Mouse (Mus musculus): Measurements from ENCODE around the gene Ppp4r4.
"Not testable (repeated sequence)": the region's sequence is repeated elsewhere in the genome, so short reads cannot be mapped to it uniquely, and the experiment has no call there.

Gene Ppp4r4

DNA sequence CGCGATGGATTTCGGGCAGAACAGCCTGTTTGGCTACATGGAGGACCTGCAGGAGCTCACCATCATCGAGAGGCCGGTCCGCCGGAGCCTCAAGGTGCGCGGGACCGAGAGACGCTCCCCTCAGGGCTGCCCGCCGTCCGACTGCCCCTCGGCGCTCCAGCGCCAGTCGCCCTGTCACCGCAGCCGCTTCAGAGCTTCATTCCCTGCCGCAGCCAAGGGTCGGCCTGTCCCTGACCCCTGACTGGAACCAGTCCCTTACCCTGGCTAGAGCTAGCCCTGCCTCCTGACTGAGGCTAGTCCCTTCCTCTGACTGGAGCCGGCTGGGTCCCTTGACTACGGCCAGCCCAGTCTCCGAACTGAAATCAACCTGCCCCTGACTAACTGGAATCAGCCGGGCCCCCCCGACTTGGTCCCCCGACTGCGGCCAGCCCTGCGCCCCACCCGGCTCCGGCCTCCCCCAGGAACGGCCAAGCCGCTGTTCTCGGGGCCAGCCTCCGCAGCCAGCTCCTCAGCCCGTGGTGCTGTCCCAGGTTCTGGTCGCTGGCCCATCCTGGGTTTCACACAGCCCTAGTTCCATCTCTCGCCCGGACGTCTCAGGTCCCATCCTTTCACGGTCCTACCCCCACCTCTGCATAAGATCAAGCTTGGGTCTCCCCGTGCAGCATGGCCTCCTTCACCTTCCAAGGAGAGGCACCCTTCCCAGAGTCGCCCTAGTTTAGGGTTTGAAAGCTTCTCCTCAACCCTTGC, 739 bp downstream of the Ppp4r4 start:
- DNase-seq (ENCODE audit: inconsistent ontology term): peak; percentile 32

DNA sequence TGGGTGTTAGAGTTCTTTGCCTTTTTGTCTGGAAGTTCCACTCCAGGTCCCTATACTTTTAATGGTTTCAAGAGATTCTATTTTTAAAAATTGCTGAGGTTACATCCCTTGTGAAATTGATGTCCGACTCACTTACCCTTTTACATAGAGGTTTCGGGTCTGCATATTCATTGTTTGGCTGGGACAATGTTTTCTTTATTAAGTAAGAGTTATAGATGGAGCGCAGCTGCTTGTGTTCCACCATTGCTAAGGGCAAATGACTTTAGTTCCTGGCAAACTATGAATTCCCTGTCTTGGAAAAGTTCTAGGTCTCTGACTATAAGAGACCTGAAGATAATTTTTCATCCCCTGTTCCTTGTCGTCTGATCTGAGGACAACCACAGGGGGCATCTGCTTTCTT, 8.3 kb downstream of the Ppp4r4 start:
- DNase-seq (ENCODE audit: inconsistent ontology term): no peak

DNA sequence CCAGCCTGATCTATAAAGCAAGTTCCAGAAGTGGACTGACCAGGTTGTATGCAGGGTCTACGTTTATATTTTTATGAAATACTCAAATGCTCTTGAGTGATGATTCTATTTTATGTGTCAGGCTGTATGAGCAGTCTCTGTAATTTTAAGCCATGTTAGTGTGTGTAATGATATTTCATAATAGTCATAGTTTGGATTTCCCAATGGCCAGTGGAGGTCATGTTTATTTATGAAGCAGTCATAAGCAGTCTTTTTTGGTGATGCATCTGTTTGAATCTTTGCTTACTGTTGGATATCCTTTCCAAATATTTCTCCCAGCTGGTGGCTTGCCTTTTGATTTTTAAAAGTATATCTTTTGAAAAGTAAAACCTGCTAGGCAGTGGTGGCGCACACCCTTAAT, 11.3 kb downstream of the Ppp4r4 start:
- no peak for DNase-seq (ENCODE audit: inconsistent ontology term)

GRCm38 (mm10) chr12:103544213-103544612, 12.1 kb downstream of the Ppp4r4 start:
- DNase-seq (ENCODE audit: inconsistent ontology term): peak; percentile 43

DNA sequence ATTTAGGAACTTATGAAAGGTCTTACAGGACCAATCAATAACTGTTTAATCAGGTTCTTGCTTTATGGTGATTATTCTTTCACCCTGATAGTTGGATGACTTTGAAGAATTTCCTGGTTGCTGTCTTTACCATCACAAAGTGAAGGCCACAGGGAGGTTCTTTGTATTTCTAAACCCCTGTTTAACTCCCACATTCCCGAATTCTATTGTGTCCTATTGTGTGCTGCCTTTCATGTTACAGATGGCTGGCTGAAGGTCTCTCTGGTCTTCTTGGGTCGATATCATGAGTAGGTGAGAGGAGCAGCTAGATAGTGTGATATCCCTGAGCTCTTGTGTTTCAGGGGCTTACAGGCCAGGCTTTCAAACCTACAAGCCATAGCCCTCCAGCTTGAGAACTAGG, 15.4 kb downstream of the Ppp4r4 start:
- DNase-seq (ENCODE audit: inconsistent ontology term): no peak

- no peak for DNase-seq (ENCODE audit: inconsistent ontology term)
Observed at GRCm38 (mm10) chr12:103548526-103548925, 16.4 kb downstream of the Ppp4r4 start.

DNA sequence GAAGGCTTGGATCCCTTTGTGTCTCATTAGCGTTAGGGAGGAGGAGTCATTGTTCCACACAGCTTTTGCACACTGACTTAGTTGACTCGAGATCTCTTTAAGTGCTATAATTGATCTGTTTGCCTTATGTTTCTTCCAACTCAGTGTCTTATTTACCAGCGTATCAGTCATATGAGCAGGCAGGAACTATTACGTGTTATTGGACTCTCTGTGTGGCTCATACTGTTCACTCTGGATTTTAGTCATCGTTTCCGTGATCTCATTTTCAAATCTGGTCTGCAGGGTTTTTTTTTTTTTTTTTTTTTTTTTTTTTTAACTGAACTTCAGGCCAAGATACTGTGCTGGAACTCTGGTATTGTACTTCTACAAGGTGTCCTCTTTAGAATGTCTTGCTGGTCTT, 18.0 kb downstream of the Ppp4r4 start:
- DNase-seq (ENCODE audit: inconsistent ontology term): no peak

GRCm38 (mm10) chr12:103551422-103551821, 19.3 kb downstream of the Ppp4r4 start:
- no peak for DNase-seq (ENCODE audit: inconsistent ontology term)

GRCm38 (mm10) chr12:103552506-103552905, 20.4 kb downstream of the Ppp4r4 start:
- DNase-seq (ENCODE audit: inconsistent ontology term): no peak

DNA sequence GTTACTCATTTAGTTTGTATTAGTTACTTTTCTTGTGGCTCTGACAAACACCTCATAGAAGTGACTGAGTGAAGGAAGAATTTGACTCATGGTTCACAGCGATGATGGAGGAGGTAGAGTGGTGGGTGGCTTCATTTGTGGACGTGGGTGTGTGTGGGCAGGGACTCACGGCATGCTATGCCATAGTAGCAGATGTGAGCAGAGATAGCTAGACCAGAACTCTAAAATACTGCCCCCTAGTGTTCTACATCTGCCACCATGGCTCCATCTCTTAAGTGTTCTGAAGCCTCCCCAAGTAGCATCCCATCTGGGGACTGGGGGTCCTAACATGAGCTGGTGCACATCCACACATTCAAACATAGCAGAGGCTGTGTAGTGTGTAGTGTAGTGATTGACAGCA, 21.4 kb downstream of the Ppp4r4 start:
- no peak for DNase-seq (ENCODE audit: inconsistent ontology term)

GRCm38 (mm10) chr12:103556856-103557255, 24.8 kb downstream of the Ppp4r4 start:
- DNase-seq (ENCODE audit: inconsistent ontology term): no peak

DNA sequence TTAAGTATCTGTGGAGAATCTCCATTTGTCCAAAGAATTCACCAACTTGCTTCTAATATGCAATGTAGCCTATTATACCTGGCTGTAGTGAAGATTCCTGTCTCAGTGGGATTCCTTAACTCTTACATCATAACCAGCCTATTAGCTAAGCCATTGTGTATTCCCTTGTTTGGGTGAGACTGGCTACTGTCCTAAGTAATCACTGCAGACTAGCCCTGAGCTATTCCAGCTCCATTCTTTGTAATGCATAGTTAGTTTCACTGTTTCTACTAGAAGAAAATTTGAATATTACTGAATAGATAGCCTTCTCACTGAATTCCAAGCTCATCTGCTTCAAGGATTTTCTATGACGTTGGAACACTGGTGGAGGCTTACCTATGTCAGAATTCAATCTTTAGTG, 32.6 kb downstream of the Ppp4r4 start:
- peak; percentile 51 for DNase-seq (ENCODE audit: inconsistent ontology term)

- peak; percentile 54 for DNase-seq (ENCODE audit: inconsistent ontology term)
Observed at GRCm38 (mm10) chr12:103565151-103565550, 33.1 kb downstream of the Ppp4r4 start.

DNA sequence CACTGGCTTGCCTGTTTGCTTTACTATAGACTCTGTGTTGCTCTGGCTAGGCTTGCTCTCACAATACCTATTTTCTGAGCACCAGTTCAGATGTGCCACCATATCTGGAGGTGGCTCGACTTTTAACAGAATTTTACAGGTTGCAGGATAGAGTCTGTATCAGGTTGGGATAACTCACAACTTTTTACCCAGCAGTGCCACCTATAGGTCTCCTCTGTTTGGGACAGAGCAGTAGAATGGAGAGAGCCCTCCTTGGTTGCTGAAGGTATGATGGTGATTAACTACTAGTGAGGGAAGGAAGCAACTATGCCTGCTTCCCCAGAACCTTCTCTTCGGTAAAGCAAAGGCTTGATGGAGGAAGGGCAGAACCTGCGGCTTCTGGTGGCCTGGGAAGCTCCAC, 35.0 kb downstream of the Ppp4r4 start:
- DNase-seq (ENCODE audit: inconsistent ontology term): no peak

- DNase-seq (ENCODE audit: inconsistent ontology term): no peak
Observed at GRCm38 (mm10) chr12:103569690-103570089, 37.6 kb downstream of the Ppp4r4 start.

DNA sequence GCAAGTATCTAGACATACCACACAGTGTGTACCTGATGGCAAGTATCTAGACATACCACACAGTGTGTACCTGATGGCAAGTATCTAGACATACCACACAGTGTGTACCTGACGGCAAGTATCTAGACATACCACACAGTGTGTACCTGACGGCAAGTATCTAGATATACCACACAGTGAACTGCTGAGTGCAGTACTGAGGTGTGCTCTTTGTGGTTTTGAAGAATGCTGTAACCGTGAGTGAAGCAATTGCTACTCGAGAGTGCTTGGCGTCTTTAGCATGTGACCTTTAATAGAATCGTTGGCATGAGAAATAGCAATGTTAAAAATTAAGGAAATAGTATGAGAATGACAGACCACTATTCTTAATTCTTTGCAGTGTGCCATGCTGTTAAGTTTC, 46.1 kb downstream of the Ppp4r4 start:
- DNase-seq (ENCODE audit: inconsistent ontology term): not testable (repeated sequence)

GRCm38 (mm10) chr12:103583771-103584170, 51.7 kb downstream of the Ppp4r4 start:
- DNase-seq (ENCODE audit: inconsistent ontology term): no peak

DNA sequence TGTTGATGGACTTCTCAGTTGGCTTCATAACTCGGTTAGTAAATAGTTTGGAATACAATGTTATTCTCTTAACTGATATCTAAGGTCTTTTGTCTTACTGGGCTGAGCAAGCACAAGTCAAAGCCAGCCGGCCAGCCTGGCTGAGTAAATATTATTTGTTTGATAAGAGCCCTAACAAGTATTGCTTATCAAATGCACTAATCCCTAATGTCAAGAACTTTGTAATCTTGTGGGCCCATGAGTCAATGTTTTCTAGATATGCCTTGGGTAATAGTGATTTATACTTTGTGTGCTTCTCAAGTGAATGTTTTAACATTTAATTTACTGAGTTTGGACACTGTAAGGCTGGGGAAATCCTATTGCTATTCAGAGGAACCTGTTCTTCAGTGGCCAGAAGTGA, 66.3 kb downstream of the Ppp4r4 start:
- no peak for DNase-seq (ENCODE audit: inconsistent ontology term)

DNA sequence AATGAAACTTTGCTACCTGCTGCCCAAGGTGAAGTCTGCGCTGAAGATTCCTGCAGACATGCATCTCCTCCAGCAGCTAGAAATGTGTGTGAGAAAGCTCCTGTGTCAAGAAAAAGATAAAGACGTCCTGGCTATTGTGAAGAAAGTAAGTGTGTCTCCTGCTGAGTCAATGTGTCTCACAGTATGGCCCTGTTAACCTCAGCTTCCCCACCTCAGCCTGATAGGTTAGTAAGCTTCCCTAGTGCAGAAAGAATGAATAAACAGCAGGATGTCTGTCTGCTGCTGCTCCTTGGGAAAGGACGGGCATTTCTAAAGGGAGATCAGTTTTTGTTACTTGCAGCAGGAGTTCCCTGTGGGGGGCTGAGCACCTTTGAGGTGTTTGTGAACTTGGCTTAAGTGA, 68.3 kb downstream of the Ppp4r4 start:
- no peak for DNase-seq (ENCODE audit: inconsistent ontology term)

- no peak for DNase-seq (ENCODE audit: inconsistent ontology term)
Observed at GRCm38 (mm10) chr12:103601839-103602238, 69.8 kb downstream of the Ppp4r4 start.

GRCm38 (mm10) chr12:103615141-103615540, 83.1 kb downstream of the Ppp4r4 start:
- no peak for DNase-seq (ENCODE audit: inconsistent ontology term)

- DNase-seq (ENCODE audit: inconsistent ontology term): no peak
Observed at GRCm38 (mm10) chr12:103615734-103616133, 83.7 kb downstream of the Ppp4r4 start.

DNA sequence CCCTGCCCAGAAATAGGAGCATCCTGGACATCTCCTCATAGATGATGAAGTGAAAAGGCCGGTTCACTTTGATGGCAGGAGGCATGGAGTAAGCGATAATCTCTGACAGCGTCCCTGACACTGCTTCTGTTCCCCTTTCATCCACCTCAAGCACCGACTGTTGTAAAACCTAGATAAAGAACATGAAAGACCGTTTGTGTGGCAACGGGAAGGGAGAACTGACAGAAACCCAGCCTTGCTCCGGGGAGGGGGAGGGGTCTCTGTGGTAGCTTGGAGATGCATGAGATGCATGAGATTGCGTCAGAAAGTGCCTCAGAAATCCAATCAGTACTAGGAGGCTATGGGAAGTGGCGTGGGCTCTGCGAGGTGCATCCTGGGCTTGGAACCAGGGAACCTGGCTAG, 84.8 kb downstream of the Ppp4r4 start:
- DNase-seq (ENCODE audit: inconsistent ontology term): no peak

- no peak for DNase-seq (ENCODE audit: inconsistent ontology term)
Observed at GRCm38 (mm10) chr12:103631203-103631612, 99.1 kb downstream of the Ppp4r4 start, which contains the start of gene Serpina10. Gene Serpina10, minus strand, starts transcription at chr12:103631444.
